Mouse (Mus musculus): ENCODE results near the gene Hist1h2bf. TPM values are rescaled to one million over a fixed set of nuclear protein-coding genes. Genes with fewer than 3 reads are reported as not detected.

The Hist1h2bf gene
- total RNA-seq, 1 experiment from 2014 or later: 223 TPM

DNA sequence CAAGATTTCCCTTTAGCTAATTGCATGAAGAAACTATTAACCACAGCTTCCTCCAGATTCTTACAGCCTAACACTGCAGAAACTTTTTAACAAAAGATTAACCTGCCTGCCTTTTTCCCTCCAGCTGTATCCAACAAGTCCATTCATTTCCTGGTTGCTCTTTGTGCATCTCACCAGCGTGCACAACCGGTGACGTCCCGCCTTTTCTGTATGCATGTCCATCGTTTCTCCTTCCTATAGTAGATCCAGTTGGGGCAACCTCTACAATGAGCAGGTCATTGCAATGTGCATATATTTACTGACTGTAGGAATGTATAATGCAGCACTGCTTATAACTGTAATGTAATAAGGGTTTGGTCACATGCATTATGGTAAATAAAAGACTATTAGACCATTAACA is 50.0 kb downstream of the Hist1h2bf start:
- no peak for ATAC-seq (replicated peaks in 1 of 2; ENCODE audit: insufficient read depth in 1 of 2, low FRiP score in 2 of 2, low TSS enrichment in 1 of 2, low read depth in 1 of 2, poor library complexity in 2 of 2, severe bottlenecking in 2 of 2)

Other genes starting within 250 kb of the Hist1h2bf start
- 53.6 and 57.6 TPM in 2 replicates for gene Zfp322a, start 205.0 kb downstream of the Hist1h2bf start, total RNA-seq (2017)
- 12.5 and 18.7 TPM in 2 replicates for gene Abt1, start 150.3 kb downstream of the Hist1h2bf start, total RNA-seq (2017)
- gene Btn1a1, start 108.3 kb downstream of the Hist1h2bf start, total RNA-seq (2017): 0.20 TPM in 1 of 2 replicates, not detected in the other
- gene Btn2a2, start 85.3 kb downstream of the Hist1h2bf start, total RNA-seq (2017): not detected in 2 replicates
- gene Hist1h4h, start 43.1 kb downstream of the Hist1h2bf start, total RNA-seq (2017): 427 and 875 TPM in 2 replicates
- gene Hist1h2af, start 40.3 kb downstream of the Hist1h2bf start, total RNA-seq (2017): 1,050 and 1,435 TPM in 2 replicates
- 35.1 and 72.3 TPM in 2 replicates for gene Hist1h3g, start 38.8 kb downstream of the Hist1h2bf start, total RNA-seq (2017)
- gene Hist1h2bh, start 30.8 kb downstream of the Hist1h2bf start, total RNA-seq (2017): 47.7 and 59.1 TPM in 2 replicates
- gene Hist1h3f, start 30.1 kb downstream of the Hist1h2bf start, total RNA-seq (2017): 45.4 and 80.4 TPM in 2 replicates
- 943 and 1,781 TPM in 2 replicates for gene Hist1h4f, start 22.5 kb downstream of the Hist1h2bf start, total RNA-seq (2017)
- 39.0 and 69.9 TPM in 2 replicates for gene Hist1h1d, start 20.9 kb downstream of the Hist1h2bf start, total RNA-seq (2017)
- 153 and 296 TPM in 2 replicates for gene Hist1h3e, start 11.8 kb downstream of the Hist1h2bf start, total RNA-seq (2017)
- 87.5 and 265 TPM in 2 replicates for gene Hist1h2ae, start 3.0 kb downstream of the Hist1h2bf start, total RNA-seq (2017)
- gene Hist1h2bg, start 2.8 kb downstream of the Hist1h2bf start, total RNA-seq (2017): 765 and 915 TPM in 2 replicates
- 346 and 539 TPM in 2 replicates for gene Hist1h2ad, start 185 bp upstream of the Hist1h2bf start, total RNA-seq (2017)
- 76.7 and 84.0 TPM in 2 replicates for gene Hist1h3d, start 1.6 kb upstream of the Hist1h2bf start, total RNA-seq (2017)
- 639 and 801 TPM in 2 replicates for gene Hist1h4d, start 7.4 kb upstream of the Hist1h2bf start, total RNA-seq (2017)
- 51.7 and 72.2 TPM in 2 replicates for gene Hist1h2be, start 46.9 kb upstream of the Hist1h2bf start, total RNA-seq (2017)
- 102 and 170 TPM in 2 replicates for gene Hist1h1e, start 48.4 kb upstream of the Hist1h2bf start, total RNA-seq (2017)
- 45.3 and 83.9 TPM in 2 replicates for gene Hist1h2ac, start 109.8 kb upstream of the Hist1h2bf start, total RNA-seq (2017)
- gene Hist1h2bc, start 110.0 kb upstream of the Hist1h2bf start, total RNA-seq (2017): 109 and 180 TPM in 2 replicates
- gene Hist1h1t, start 121.6 kb upstream of the Hist1h2bf start, total RNA-seq (2017): not detected in 2 replicates
- gene Hist1h4c, start 124.3 kb upstream of the Hist1h2bf start, total RNA-seq (2017): 140 and 291 TPM in 2 replicates
- gene Hfe, start 136.7 kb upstream of the Hist1h2bf start, total RNA-seq (2017): 3.1 TPM in 2 replicates
- gene Hist1h1c, start 164.6 kb upstream of the Hist1h2bf start, total RNA-seq (2017): 345 and 598 TPM in 2 replicates
- 240 and 585 TPM in 2 replicates for gene Hist1h3c, start 171.4 kb upstream of the Hist1h2bf start, total RNA-seq (2017)
- 2,012 and 2,201 TPM in 2 replicates for gene Hist1h2bb, start 172.5 kb upstream of the Hist1h2bf start, total RNA-seq (2017)
- 1,198 and 1,437 TPM in 2 replicates for gene Hist1h2ab, start 176.9 kb upstream of the Hist1h2bf start, total RNA-seq (2017)
- 224 and 348 TPM in 2 replicates for gene Hist1h3b, start 178.1 kb upstream of the Hist1h2bf start, total RNA-seq (2017)
- 208 and 415 TPM in 2 replicates for gene Hist1h4b, start 182.8 kb upstream of the Hist1h2bf start, total RNA-seq (2017)
- 237 and 336 TPM in 2 replicates for gene Hist1h4a, start 187.0 kb upstream of the Hist1h2bf start, total RNA-seq (2017)
- gene Hist1h3a, start 188.2 kb upstream of the Hist1h2bf start, total RNA-seq (2017): 207 and 294 TPM in 2 replicates
- gene Hist1h1a, start 189.5 kb upstream of the Hist1h2bf start, total RNA-seq (2017): 1,426 and 1,487 TPM in 2 replicates
- not detected in 2 replicates for gene Trim38, start 195.7 kb upstream of the Hist1h2bf start, total RNA-seq (2017)
- not detected in 2 replicates for gene Slc17a2, start 232.8 kb upstream of the Hist1h2bf start, total RNA-seq (2017)